Comparison of ENCODE assay signal across 16 mouse cellular contexts in the genomic region with DNA sequence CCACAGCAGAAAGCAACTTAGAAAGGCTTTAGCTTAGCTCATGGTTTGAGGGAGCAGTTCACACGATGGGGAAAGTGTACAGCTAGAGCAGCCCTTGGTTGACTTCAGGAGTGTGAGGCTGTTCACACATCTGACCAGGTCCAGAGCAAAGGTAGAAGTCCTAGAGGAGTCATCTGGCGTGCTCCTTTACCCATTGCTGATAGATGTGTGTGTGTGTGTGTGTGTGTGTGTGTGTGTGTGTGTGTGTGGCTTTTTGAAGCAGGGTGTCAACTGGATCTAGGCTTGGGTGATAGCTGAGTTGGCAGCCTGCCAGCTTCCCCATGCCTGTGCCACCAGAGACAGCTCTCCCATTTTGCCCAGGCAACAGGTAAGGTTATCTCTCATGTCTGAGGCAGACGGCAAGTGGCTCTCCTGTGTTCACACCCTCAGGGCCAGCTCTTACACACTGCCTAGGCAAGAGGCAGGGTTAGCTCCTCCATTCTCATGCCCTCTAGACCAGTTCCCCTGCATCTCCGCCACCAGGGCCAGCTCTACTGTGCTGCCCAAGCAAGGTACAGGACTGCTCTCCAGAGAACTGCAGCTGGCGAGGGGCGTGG. TPM values are rescaled to one million over a fixed set of nuclear protein-coding genes. Genes with fewer than 3 reads are reported as not detected.
DNase-seq lines count a peak whose midpoint lies in the region; ATAC-seq and TF ChIP-seq lines count a peak whose summit lies in the region.
"Had no signal": no experiment of that assay in that cellular context is flagged by ENCODE, and none has a peak within 500 bp of the region (broad histone marks: within the 10 kb centered on the region; RNA-seq: fewer than 3 reads in every experiment).

No protein-coding gene starts in this region.

- H3K36me3 ChIP-seq in forebrain, embryonic 13.5 days (ENCODE audit: poor library complexity, severe bottlenecking), result no peaks in the 10 kb centered on the region
- no peaks in the 10 kb centered on the region for H3K36me3 ChIP-seq in forebrain, embryonic 11.5 days (ENCODE audit: control insufficient read depth, insufficient read depth, low read length)
- no peaks in the 10 kb centered on the region for H3K36me3 ChIP-seq in liver, embryonic 12.5 days
- no peaks in the 10 kb centered on the region for H3K36me3 ChIP-seq in liver, embryonic 16.5 days (ENCODE audit: control insufficient read depth, insufficient read depth)
- H3K36me3 ChIP-seq in hindbrain, postnatal 0 days (ENCODE audit: insufficient read depth, low read length), result no peaks in the 10 kb centered on the region
- H3K36me3 ChIP-seq: forebrain, embryonic 12.5 days; midbrain, embryonic 15.5 days had no signal

- H3K27ac ChIP-seq in forebrain, embryonic 13.5 days, result no peak overlapping the region
- no peak overlapping the region for H3K27ac ChIP-seq in forebrain, embryonic 11.5 days (ENCODE audit: low read depth, low read length)
- H3K27ac ChIP-seq in liver, embryonic 12.5 days, result no peak overlapping the region
- H3K27ac ChIP-seq in liver, embryonic 16.5 days (ENCODE audit: low read length), result no peak overlapping the region
- H3K27ac ChIP-seq in hindbrain, postnatal 0 days, result no peak overlapping the region
- H3K27ac ChIP-seq: forebrain, embryonic 12.5 days; hindbrain, embryonic 14.5 days; midbrain, embryonic 15.5 days had no signal

- 87% methylated on average over 6 of the region's 6 CpGs for WGBS in forebrain, embryonic 13.5 days
- WGBS in forebrain, embryonic 11.5 days, result 81% methylated on average over 6 of the region's 6 CpGs
- WGBS in liver, embryonic 12.5 days (ENCODE audit: insufficient replicate concordance), result 69% methylated on average over 6 of the region's 6 CpGs
- 56% methylated on average over 6 of the region's 6 CpGs for WGBS in liver, embryonic 16.5 days (ENCODE audit: insufficient replicate concordance)
- WGBS in hindbrain, postnatal 0 days, result 79% methylated on average over 6 of the region's 6 CpGs

- TF ChIP-seq POLR2A in brain, embryonic 14.5 days (IDR thresholded peaks at IDR 0.05; ENCODE audit: borderline replicate concordance, extremely low read depth, insufficient read depth, insufficient read length, poor library complexity, severe bottlenecking), result no peak

- DNase-seq in forebrain, embryonic 11.5 days (ENCODE audit: low spot score), result no peak
- no peak for DNase-seq in liver
- peak; percentile 14 for DNase-seq in brain, embryonic 14.5 days (ENCODE audit: low read depth)
- no peak for DNase-seq in hindbrain, postnatal 0 days (ENCODE audit: low spot score)
- DNase-seq in gastrocnemius, postnatal 25 days, result no peak
- DNase-seq: cerebellum, adult 11-12 months; kidney, postnatal 14 days had no signal

- peaks cover 10% of the 10 kb centered on the region for H3K4me1 ChIP-seq in forebrain, embryonic 13.5 days
- H3K4me1 ChIP-seq in forebrain, embryonic 11.5 days (replicated peaks; ENCODE audit: control insufficient read depth, insufficient read depth, low read length), result no peaks in the 10 kb centered on the region
- H3K4me1 ChIP-seq in liver, embryonic 12.5 days, result peaks cover 5% of the 10 kb centered on the region; the same call in 1 of the 2 replicates
- H3K4me1 ChIP-seq in liver, embryonic 16.5 days (ENCODE audit: control insufficient read depth, low read depth, low read length), result no peaks in the 10 kb centered on the region
- no peaks in the 10 kb centered on the region for H3K4me1 ChIP-seq in hindbrain, postnatal 0 days (ENCODE audit: insufficient read depth, low read length)
- H3K4me1 ChIP-seq: midbrain, embryonic 15.5 days had no signal

- H3K9ac ChIP-seq in forebrain, embryonic 13.5 days, result no peak overlapping the region
- no peak overlapping the region for H3K9ac ChIP-seq in forebrain, embryonic 11.5 days (ENCODE audit: low read length)
- no peak overlapping the region for H3K9ac ChIP-seq in liver, embryonic 12.5 days
- no peak overlapping the region for H3K9ac ChIP-seq in liver, embryonic 16.5 days (ENCODE audit: low read depth, low read length)
- no peak overlapping the region for H3K9ac ChIP-seq in hindbrain, postnatal 0 days (replicated peaks; ENCODE audit: low read length)
- H3K9ac ChIP-seq: forebrain, embryonic 12.5 days; hindbrain, embryonic 14.5 days; midbrain, embryonic 15.5 days had no signal

- no peak overlapping the region for H3K4me2 ChIP-seq in forebrain, embryonic 13.5 days
- H3K4me2 ChIP-seq in forebrain, embryonic 11.5 days (ENCODE audit: low read depth, low read length, severe bottlenecking), result no peak overlapping the region
- H3K4me2 ChIP-seq in liver, embryonic 12.5 days, result no peak overlapping the region
- no peak overlapping the region for H3K4me2 ChIP-seq in liver, embryonic 16.5 days (ENCODE audit: low read depth, low read length)
- no peak overlapping the region for H3K4me2 ChIP-seq in hindbrain, postnatal 0 days (ENCODE audit: low read depth, low read length)
- H3K4me2 ChIP-seq: forebrain, embryonic 12.5 days; hindbrain, embryonic 14.5 days; midbrain, embryonic 15.5 days had no signal

- H3K4me3 ChIP-seq in forebrain, embryonic 13.5 days, result no peak overlapping the region
- no peak overlapping the region for H3K4me3 ChIP-seq in forebrain, embryonic 11.5 days (ENCODE audit: low read depth, low read length)
- no peak overlapping the region for H3K4me3 ChIP-seq in liver, embryonic 12.5 days
- no peak overlapping the region for H3K4me3 ChIP-seq in liver, embryonic 16.5 days (ENCODE audit: low read depth, low read length)
- no peak overlapping the region for H3K4me3 ChIP-seq in hindbrain, postnatal 0 days (ENCODE audit: low read length)
- H3K4me3 ChIP-seq: forebrain, embryonic 12.5 days; midbrain, embryonic 15.5 days had no signal

- no peak for TF ChIP-seq CTCF in brain, embryonic 14.5 days (IDR thresholded peaks at IDR 0.05; ENCODE audit: borderline replicate concordance, extremely low read depth, insufficient read depth, insufficient read length)
- no peak for TF ChIP-seq CTCF in hindbrain, postnatal 0 days (IDR thresholded peaks at IDR 0.05; ENCODE audit: low read depth)

- no peaks in the 10 kb centered on the region; the same call in 1 of the 2 replicates for H3K27me3 ChIP-seq in forebrain, embryonic 13.5 days
- H3K27me3 ChIP-seq in forebrain, embryonic 11.5 days (ENCODE audit: control insufficient read depth, insufficient read depth, low read length), result no peaks in the 10 kb centered on the region
- H3K27me3 ChIP-seq in liver, embryonic 12.5 days (replicated peaks), result no peaks in the 10 kb centered on the region; the same call in 1 of the 2 replicates
- H3K27me3 ChIP-seq in liver, embryonic 16.5 days (ENCODE audit: control insufficient read depth, insufficient read depth, low read depth, low read length), result no peaks in the 10 kb centered on the region
- H3K27me3 ChIP-seq in hindbrain, postnatal 0 days (ENCODE audit: insufficient read depth, low read length), result no peaks in the 10 kb centered on the region
- H3K27me3 ChIP-seq: midbrain, embryonic 15.5 days had no signal

- ATAC-seq in forebrain, embryonic 13.5 days, result 0 out of 2 replicates have a peak, but pooled peaks have one; percentile 38
- ATAC-seq in forebrain, embryonic 11.5 days (replicated peaks; ENCODE audit: low FRiP score), result no peak
- ATAC-seq in liver, embryonic 12.5 days, result 0 out of 2 replicates have a peak, but pooled peaks have one; percentile 17
- ATAC-seq in liver, embryonic 16.5 days (ENCODE audit: low read depth), result 0 out of 2 replicates have a peak, but pooled peaks have one; percentile 19
- no peak for ATAC-seq in hindbrain, postnatal 0 days
- ATAC-seq: midbrain, embryonic 15.5 days had no signal

- no peaks in the 10 kb centered on the region for H3K9me3 ChIP-seq in forebrain, embryonic 13.5 days (replicated peaks)
- H3K9me3 ChIP-seq in forebrain, embryonic 11.5 days (ENCODE audit: control insufficient read depth, low read length), result no peaks in the 10 kb centered on the region
- no peaks in the 10 kb centered on the region for H3K9me3 ChIP-seq in liver, embryonic 12.5 days (replicated peaks)
- H3K9me3 ChIP-seq in liver, embryonic 16.5 days (replicated peaks; ENCODE audit: control insufficient read depth, low read length), result no peaks in the 10 kb centered on the region
- H3K9me3 ChIP-seq in hindbrain, postnatal 0 days (ENCODE audit: low read length), result no peaks in the 10 kb centered on the region
- H3K9me3 ChIP-seq: forebrain, embryonic 12.5 days; midbrain, embryonic 15.5 days had no signal

RNA-seq across cellular contexts. Expression of gene Izumo1r, which starts 15.9 kb away (rescaled TPM):
- not detected in 2 replicates for polyA plus RNA-seq in forebrain, embryonic 13.5 days (2015; fragmentation: Nextera tagmentation; extraction: Ambion mirVana)
- polyA plus RNA-seq in forebrain, embryonic 11.5 days (2014; fragmentation: Nextera tagmentation; extraction: Ambion mirVana), result not detected in 2 replicates
- not detected in 2 replicates for polyA plus RNA-seq in liver, embryonic 12.5 days (2016; fragmentation: Nextera tagmentation; extraction: Ambion mirVana)
- not detected in 2 replicates for polyA plus RNA-seq in brain, embryonic 14.5 days (2012; rRNA removed)
- not detected in 2 replicates for polyA plus RNA-seq in liver, embryonic 16.5 days (2015; fragmentation: Nextera tagmentation; extraction: Ambion mirVana)
- not detected in 2 replicates for total RNA-seq in hindbrain, postnatal 0 days (2014; rRNA removed)
- polyA plus RNA-seq in hindbrain, postnatal 0 days (2015; fragmentation: Nextera tagmentation; extraction: Ambion mirVana), result not detected in 2 replicates
- total RNA-seq in gastrocnemius, postnatal 25 days (2021), result not detected
- total RNA-seq: adrenal gland, postnatal 4 days; liver, adult 2 months had no signal
- polyA plus RNA-seq: forebrain, embryonic 12.5 days; hindbrain, embryonic 14.5 days; midbrain, embryonic 15.5 days; neural tube, embryonic 14.5 days had no signal

RNA-seq across cellular contexts. Expression of gene Gpr83, which starts 27.9 kb away (rescaled TPM):
- polyA plus RNA-seq in forebrain, embryonic 13.5 days (2015; fragmentation: Nextera tagmentation; extraction: Ambion mirVana), result 0.45 and 0.49 TPM in 2 replicates
- polyA plus RNA-seq in forebrain, embryonic 11.5 days (2014; fragmentation: Nextera tagmentation; extraction: Ambion mirVana), result 0.20 and 0.47 TPM in 2 replicates
- 0.07 TPM in 1 of 2 replicates, not detected in the other for polyA plus RNA-seq in liver, embryonic 12.5 days (2016; fragmentation: Nextera tagmentation; extraction: Ambion mirVana)
- 1.6 and 2.2 TPM in 2 replicates for polyA plus RNA-seq in brain, embryonic 14.5 days (2012; rRNA removed)
- polyA plus RNA-seq in liver, embryonic 16.5 days (2015; fragmentation: Nextera tagmentation; extraction: Ambion mirVana), result 0.04 TPM in 1 of 2 replicates, not detected in the other
- total RNA-seq in hindbrain, postnatal 0 days (2014; rRNA removed), result 1.4 and 3.7 TPM in 2 replicates
- 1.8 TPM in 2 replicates for polyA plus RNA-seq in hindbrain, postnatal 0 days (2015; fragmentation: Nextera tagmentation; extraction: Ambion mirVana)
- not detected for total RNA-seq in gastrocnemius, postnatal 25 days (2021)
- total RNA-seq: liver, adult 2 months had no signal
- polyA plus RNA-seq: liver, adult 2 months had no signal

Comparison
In these comparisons a context has a peak if more than half of its experiments do, and no peak if none do; other contexts are left out.
1. ATAC-seq: peak in forebrain, embryonic 13.5 days (single experiment), liver, embryonic 12.5 days (single experiment) and liver, embryonic 16.5 days (single experiment); none in forebrain, embryonic 11.5 days (single experiment) and hindbrain, postnatal 0 days (single experiment).